8 mouse cellular contexts compared by ENCODE assay signal in the genomic region with DNA sequence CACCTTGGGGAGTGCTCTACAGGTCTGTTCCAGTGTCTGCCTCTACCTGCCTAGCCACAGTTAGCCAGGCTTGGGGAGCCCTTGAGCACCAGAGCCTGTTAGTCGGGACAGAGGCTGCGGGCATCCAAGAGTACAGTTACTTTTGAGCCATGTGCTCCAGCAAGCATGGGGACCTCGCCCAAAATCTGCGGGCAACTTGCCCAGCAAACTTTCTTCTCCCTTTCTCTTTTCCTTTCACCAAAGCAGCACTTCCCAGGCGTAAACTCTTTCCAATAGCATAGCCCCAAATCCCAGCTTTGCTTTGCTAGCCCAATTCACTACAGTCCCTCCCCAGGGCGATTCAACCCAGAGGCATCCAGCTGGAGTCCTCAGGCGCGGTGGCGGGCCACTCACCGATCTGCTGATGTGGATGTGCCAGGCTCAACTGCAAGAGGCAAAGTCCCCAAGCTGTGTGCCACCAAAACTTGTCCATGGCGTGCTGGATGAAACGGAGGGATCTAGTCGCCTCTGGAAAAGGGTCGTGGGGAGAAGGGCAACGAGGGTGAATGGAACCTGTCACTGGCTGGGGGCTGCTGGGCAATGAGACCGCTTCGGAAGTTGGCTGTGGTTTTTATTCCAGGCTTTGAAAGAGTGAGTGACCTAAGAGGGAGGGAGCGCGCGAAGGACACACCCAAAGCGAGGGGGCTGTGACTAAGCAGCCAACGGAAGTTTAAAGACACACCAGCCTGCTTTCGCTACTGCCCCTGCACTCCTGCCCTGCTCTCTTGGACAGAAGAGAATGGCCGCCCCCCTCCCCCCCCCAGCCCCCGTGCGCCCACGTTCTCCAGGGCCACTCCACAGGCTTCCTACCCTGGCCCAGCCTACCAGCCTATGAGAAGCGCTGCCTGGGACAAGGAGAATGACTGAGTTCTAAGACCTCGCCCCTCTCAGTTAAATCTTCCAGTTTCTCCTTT. TPM values are rescaled to one million over a fixed set of nuclear protein-coding genes. Genes with fewer than 3 reads are reported as not detected.
A peak's percentile ranks its signal among the peaks of the same experiment; 100 is the strongest.
DNase-seq lines count a peak whose midpoint lies in the region; ATAC-seq and TF ChIP-seq lines count a peak whose summit lies in the region.

Gene Cd44 (minus strand): TSS at position 791 of the 953 bp plus-strand sequence.

- ATAC-seq in granulocyte monocyte progenitor cell, adult 5-6 weeks (replicated peaks; ENCODE audit: poor library complexity, severe bottlenecking): peak; percentile 73
- peak; percentile 94 for ATAC-seq in intestine, embryonic 16.5 days
- no peak for ATAC-seq in neural tube, embryonic 12.5 days (ENCODE audit: low FRiP score, low read depth)

- H3K4me3 ChIP-seq in left cerebral cortex, adult 2 months: peak within 1 kb of the TSS; percentile 44
- H3K4me3 ChIP-seq in intestine, embryonic 16.5 days (ENCODE audit: low read length): peak within 1 kb of the TSS; percentile 62
- H3K4me3 ChIP-seq in neural tube, embryonic 12.5 days: peak within 1 kb of the TSS; percentile 32
- H3K4me3 ChIP-seq in thymus, adult 2 months (ENCODE audit: control insufficient read depth, insufficient read depth, low read length): peak within 1 kb of the TSS; percentile 56

- intact Hi-C loops in left cerebral cortex, adult 2 months (cut with DNase I): no loop called here

- no peaks in the 10 kb centered on the region for H3K27me3 ChIP-seq in intestine, embryonic 16.5 days (replicated peaks; ENCODE audit: control insufficient read depth, insufficient read depth, low read length)
- H3K27me3 ChIP-seq in neural tube, embryonic 12.5 days (replicated peaks): 0 out of 2 replicates have a peak, but pooled peaks cover 16% of the 10 kb centered on the region
- H3K27me3 ChIP-seq in thymus, adult 2 months (ENCODE audit: control insufficient read depth, insufficient read depth, low read length): no peaks in the 10 kb centered on the region

- TF ChIP-seq CTCF in left cerebral cortex, adult 2 months (IDR thresholded peaks at IDR 0.05): no peak
- TF ChIP-seq CTCF in thymus, adult 2 months (IDR thresholded peaks at IDR 0.05; ENCODE audit: borderline replicate concordance, control insufficient read depth, extremely low read depth, insufficient read depth, low read length, poor library complexity): no peak

- H3K36me3 ChIP-seq in intestine, embryonic 16.5 days (ENCODE audit: control insufficient read depth, insufficient read depth, low read length): no peaks in the 10 kb centered on the region
- no peaks in the 10 kb centered on the region for H3K36me3 ChIP-seq in neural tube, embryonic 12.5 days
- no peaks in the 10 kb centered on the region for H3K36me3 ChIP-seq in thymus, adult 2 months (ENCODE audit: control insufficient read depth, insufficient read depth, low read length)

- no peak for TF ChIP-seq POLR2A in thymus, adult 2 months (IDR thresholded peaks at IDR 0.05; ENCODE audit: control insufficient read depth, extremely low read depth, insufficient read depth, low read length, poor library complexity)

- H3K4me2 ChIP-seq in intestine, embryonic 16.5 days (ENCODE audit: low read depth, low read length): peak within 1 kb of the TSS; percentile 84
- H3K4me2 ChIP-seq in neural tube, embryonic 12.5 days (replicated peaks): peak within 1 kb of the TSS; percentile 76

- no peak within 1 kb of the TSS for H3K27ac ChIP-seq in left cerebral cortex, adult 2 months
- peak within 1 kb of the TSS; percentile 23; the same call in 1 of the 2 replicates for H3K27ac ChIP-seq in intestine, embryonic 16.5 days (ENCODE audit: low read length)
- H3K27ac ChIP-seq in neural tube, embryonic 12.5 days: no peak within 1 kb of the TSS
- H3K27ac ChIP-seq in thymus, adult 2 months (ENCODE audit: control insufficient read depth, insufficient read depth, low read length): no peak within 1 kb of the TSS

- H3K9me3 ChIP-seq in intestine, embryonic 16.5 days (ENCODE audit: control insufficient read depth, low read length): no peaks in the 10 kb centered on the region
- no peaks in the 10 kb centered on the region for H3K9me3 ChIP-seq in neural tube, embryonic 12.5 days

- peak within 1 kb of the TSS; percentile 72 for H3K9ac ChIP-seq in intestine, embryonic 16.5 days (ENCODE audit: low read depth, low read length)
- H3K9ac ChIP-seq in neural tube, embryonic 12.5 days: 0 out of 2 replicates have a peak within 1 kb of the TSS, but pooled peaks have one; percentile 9

- H3K4me1 ChIP-seq in intestine, embryonic 16.5 days (ENCODE audit: control insufficient read depth, insufficient read depth, low read length): no peaks in the 10 kb centered on the region; the same call in 1 of the 2 replicates
- peaks cover 11% of the 10 kb centered on the region for H3K4me1 ChIP-seq in neural tube, embryonic 12.5 days
- peaks cover 22% of the 10 kb centered on the region for H3K4me1 ChIP-seq in thymus, adult 2 months (replicated peaks; ENCODE audit: control insufficient read depth, insufficient read depth, low read length)

- WGBS in intestine, embryonic 16.5 days: 3% methylated on average over 29 of the region's 29 CpGs
- WGBS in neural tube, embryonic 12.5 days: 2% methylated on average over 29 of the region's 29 CpGs
- WGBS in thymus, adult 2 months: 4% methylated on average over 29 of the region's 29 CpGs

- DNase-seq in left cerebral cortex, adult 2 months (ENCODE audit: extremely low spot score in 1 of 2, low spot score in 2 of 2): peak in 1 of 2 experiments; percentile 19
- DNase-seq in left cerebral cortex, adult 18-20 months (ENCODE audit: low spot score in 2 of 2): no peak
- DNase-seq in embryo, embryonic 10 days (ENCODE audit: low spot score): peak; percentile 68
- DNase-seq in lung, adult 18-20 months: peak; percentile 81 to 83
- peak; percentile 46 for DNase-seq in thymus, adult 2 months

RNA-seq across cellular contexts. Expression of gene Cd44, which starts in this region (rescaled TPM):
- total RNA-seq in left cerebral cortex, adult 2 months (2021): 1 to 10 TPM; 2.9 to 4.4 TPM
- total RNA-seq in left cerebral cortex, adult 18-20 months (2021): 1 to 10 TPM; 3.2 to 4.7 TPM
- 119 and 145 TPM in 2 replicates for total RNA-seq in granulocyte monocyte progenitor cell, adult 5-6 weeks (2014; fragmentation: Nextera tagmentation)
- 130 and 135 TPM in 2 replicates for total RNA-seq in granulocyte monocyte progenitor cell, adult 5-6 weeks (2017)
- 11.8 and 12.5 TPM in 2 replicates for polyA plus RNA-seq in intestine, embryonic 16.5 days (2015; fragmentation: Nextera tagmentation; extraction: Ambion mirVana)
- polyA plus RNA-seq in neural tube, embryonic 12.5 days (2016; fragmentation: Nextera tagmentation; extraction: Ambion mirVana): 3.3 and 4.2 TPM in 2 replicates
- 17.8 and 19.3 TPM in 2 replicates for polyA plus RNA-seq in thymus, adult 2 months (2012; rRNA removed)

Comparison
In these comparisons a context has a peak if more than half of its experiments do, and no peak if none do; other contexts are left out.
1. RNA of gene Cd44 (total RNA-seq): 119 to 145 TPM in granulocyte monocyte progenitor cell, adult 5-6 weeks; 3.2 to 4.7 TPM in left cerebral cortex, adult 18-20 months and 2.9 to 4.4 TPM in left cerebral cortex, adult 2 months; every median in the first group is over 10 times any median in the second.
2. DNase-seq: peak in embryo, embryonic 10 days (single experiment), lung, adult 18-20 months (2 of 2) and thymus, adult 2 months (single experiment); none in left cerebral cortex, adult 18-20 months (0 of 2).
3. Peak in every context shown above with its lines, with median percentiles within 50 percentile points of each other: H3K4me3 ChIP-seq.